Mouse (Mus musculus) MEL (cell line): ENCODE measurements at regions not wholly inside any gene's neighbourhood (a gene's known extent, or its start where the extent isn't known, plus 50 kb on each side); places are given as distances from the start of the nearest gene placed in this dataset.

Experiments used
- MAX ChIP-seq: IDR thresholded peaks from 2 replicates; pipeline ENCODE4 v1.6.1; 2011; ENCODE audit warnings: low read length, improper control_type of control experiment
- TAL1 ChIP-seq: IDR thresholded peaks from 2 replicates; pipeline ENCODE4 v1.6.1; 2012; ENCODE audit warnings: mild to moderate bottlenecking, inconsistent platforms, low read length, moderate library complexity, mixed read lengths

DNA sequence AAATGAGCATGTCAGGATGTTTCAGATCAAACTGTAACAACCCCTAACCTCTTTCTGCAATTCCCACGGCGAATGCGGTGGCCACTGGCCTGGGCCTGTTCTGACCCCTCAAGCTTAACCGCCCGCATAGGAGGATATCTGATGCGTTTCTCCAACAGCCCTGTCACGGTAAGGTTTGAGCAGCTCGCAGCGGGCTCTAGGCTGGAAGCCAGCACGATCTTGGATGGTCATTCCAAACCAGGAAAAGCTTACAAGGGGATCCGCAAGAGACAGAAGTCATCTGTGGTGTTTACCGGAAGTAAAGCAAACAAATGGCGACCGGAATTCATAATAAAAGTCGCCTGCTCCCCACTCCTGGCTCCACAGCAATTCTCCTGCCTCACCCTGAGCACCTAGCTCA is 281.7 kb downstream of the Pdcd6ip start:
- TF ChIP-seq MAX (no peak), TAL1 (no peak)
